Mouse (Mus musculus) T-helper 17 cell (primary cell): ENCODE results near the gene Gm7792.

ENCODE experiments used
- in situ Hi-C, 2 experiments: fragments of 300-600 bp; cut with MboI, MseI; formaldehyde crosslinking; loops; 1 replicate in 1 of 2; 2 replicates in 1 of 2; pipeline ENCODE4 v1.15.1; 2025; ENCODE audit warnings: high pct_unique_total_duplicates in 2 of 2

The Gm7792 gene

GRCm38 (mm10) chr5:93843476-93843875 lies at the start of gene Gm7792:
Gene Gm7792 (plus strand): TSS chr5:93843776.
- in situ Hi-C loops = loop anchor here (5.0 to 25.0 kb wide), 3 partner anchors 346 to 669 kb away; partner anchors contain the start of gene Gm3106 (in 1 of the 2)
